Mouse (Mus musculus) olfactory bulb, adult 2 months (tissue): ENCODE measurements around the gene Emc1.

Experiments used
- CTCF ChIP-seq: fragments of 200-500 bp; IDR thresholded peaks from 2 replicates; pipeline ENCODE4 v1.5.1; 2012; ENCODE audit warnings: low read depth, mild to moderate bottlenecking, low read length, moderate library complexity; ENCODE audit not compliant: insufficient read depth
- POLR2A ChIP-seq: fragments of 200-500 bp; IDR thresholded peaks from 2 replicates; pipeline ENCODE4 v1.6.1; 2012; ENCODE audit warnings: mild to moderate bottlenecking, low read depth, low read length, moderate library complexity; ENCODE audit not compliant: insufficient read depth

DNA sequence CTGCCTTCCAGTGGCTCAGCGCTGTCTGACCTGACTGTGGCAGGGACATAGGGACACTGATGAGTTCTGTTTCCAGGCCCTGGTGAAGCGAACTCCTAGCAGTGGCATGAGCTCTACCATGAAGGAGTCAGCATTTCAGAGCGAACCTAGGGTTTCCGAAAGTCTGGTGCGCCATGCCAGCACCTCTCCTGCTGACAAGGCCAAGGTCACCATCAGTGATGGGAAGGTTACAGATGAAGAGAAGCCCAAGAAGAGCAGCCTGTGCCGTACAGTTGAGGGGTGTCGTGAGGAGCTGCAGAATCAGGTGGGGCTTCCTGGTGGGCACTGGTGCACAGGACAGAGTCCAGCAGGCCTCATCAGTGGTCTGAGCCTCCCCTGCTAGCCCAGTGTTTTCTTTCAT lies 69.2 kb downstream of the Emc1 start:
- no peak for TF ChIP-seq POLR2A
- no peak for TF ChIP-seq CTCF
